In genomic region chr5:66090037-66090436, GRCm38 (mm10) we compare ENCODE assay signal across 13 mouse cellular contexts.
DNase-seq lines count a peak whose midpoint lies in the region; ATAC-seq and TF ChIP-seq lines count a peak whose summit lies in the region.
"Had no signal": no experiment of that assay in that cellular context is flagged by ENCODE, and none has a peak within 500 bp of the region (broad histone marks: within the 10 kb centered on the region; RNA-seq: fewer than 3 reads in every experiment).

No protein-coding gene starts in this region.

- H3K4me3 ChIP-seq in kidney, adult 2 months (ENCODE audit: insufficient read depth, low read depth, low read length): no peak overlapping the region
- no peak overlapping the region for H3K4me3 ChIP-seq in kidney, embryonic 15.5 days (replicated peaks)
- no peak overlapping the region for H3K4me3 ChIP-seq in intestine, embryonic 15.5 days (replicated peaks)
- H3K4me3 ChIP-seq: neural tube, embryonic 12.5 days had no signal

- no peak overlapping the region for H3K4me2 ChIP-seq in kidney, embryonic 15.5 days
- 0 out of 2 replicates have a peak overlapping the region, but pooled peaks have one; percentile 1 for H3K4me2 ChIP-seq in intestine, embryonic 15.5 days (replicated peaks)
- H3K4me2 ChIP-seq: neural tube, embryonic 12.5 days had no signal

- peaks cover 13% of the 10 kb centered on the region for H3K4me1 ChIP-seq in kidney, adult 2 months (ENCODE audit: control insufficient read depth, insufficient read depth, low read length)
- 0 out of 2 replicates have a peak, but pooled peaks cover 2% of the 10 kb centered on the region for H3K4me1 ChIP-seq in kidney, embryonic 15.5 days
- peaks cover 11% of the 10 kb centered on the region for H3K4me1 ChIP-seq in intestine, embryonic 15.5 days (replicated peaks)
- H3K4me1 ChIP-seq: neural tube, embryonic 12.5 days had no signal

- H3K9me3 ChIP-seq in kidney, embryonic 15.5 days (replicated peaks): no peaks in the 10 kb centered on the region
- H3K9me3 ChIP-seq in intestine, embryonic 15.5 days: no peaks in the 10 kb centered on the region
- H3K9me3 ChIP-seq: neural tube, embryonic 12.5 days had no signal

- no peak for TF ChIP-seq CTCF in kidney, adult 2 months (conservative IDR thresholded peaks at IDR 0.05; ENCODE audit: insufficient read depth, insufficient read length, low read depth, low read length)

- no peaks in the 10 kb centered on the region for H3K27me3 ChIP-seq in kidney, adult 2 months (replicated peaks; ENCODE audit: control insufficient read depth, insufficient read depth, low read length)
- H3K27me3 ChIP-seq in kidney, embryonic 15.5 days: no peaks in the 10 kb centered on the region
- H3K27me3 ChIP-seq in intestine, embryonic 15.5 days (replicated peaks): no peaks in the 10 kb centered on the region
- H3K27me3 ChIP-seq: neural tube, embryonic 12.5 days had no signal

- H3K27ac ChIP-seq in kidney, adult 2 months (ENCODE audit: insufficient read depth, low read depth, low read length): peak overlapping the region; percentile 57
- no peak overlapping the region for H3K27ac ChIP-seq in kidney, embryonic 15.5 days
- H3K27ac ChIP-seq in intestine, embryonic 15.5 days: no peak overlapping the region
- H3K27ac ChIP-seq: hindbrain, postnatal 0 days; neural tube, embryonic 12.5 days had no signal

- no peaks in the 10 kb centered on the region; the same call in 1 of the 2 replicates for H3K36me3 ChIP-seq in kidney, adult 2 months (ENCODE audit: control insufficient read depth, insufficient read depth, low read length)
- H3K36me3 ChIP-seq in kidney, embryonic 15.5 days: no peaks in the 10 kb centered on the region
- H3K36me3 ChIP-seq in intestine, embryonic 15.5 days: no peaks in the 10 kb centered on the region
- H3K36me3 ChIP-seq: G1E; neural tube, embryonic 12.5 days had no signal

- 45% methylated on average over 9 of the region's 9 CpGs for WGBS in kidney, adult 2 months
- WGBS in kidney, embryonic 15.5 days: 55% methylated on average over 9 of the region's 9 CpGs
- WGBS in intestine, embryonic 15.5 days: 37% methylated on average over 9 of the region's 9 CpGs

- no peak for TF ChIP-seq POLR2A in kidney, adult 2 months (IDR thresholded peaks at IDR 0.05; ENCODE audit: low read depth, low read length)

- H3K9ac ChIP-seq in kidney, embryonic 15.5 days: no peak overlapping the region
- no peak overlapping the region for H3K9ac ChIP-seq in intestine, embryonic 15.5 days
- H3K9ac ChIP-seq: neural tube, embryonic 12.5 days had no signal

- no peak for ATAC-seq in kidney, embryonic 15.5 days (replicated peaks; ENCODE audit: low FRiP score)
- peak; percentile 63 for ATAC-seq in intestine, embryonic 15.5 days
- ATAC-seq: forebrain, embryonic 14.5 days; hindbrain, postnatal 0 days had no signal

- DNase-seq in kidney, adult 2 months: peak; percentile 71
- peak; percentile 88 for DNase-seq in 416B (ENCODE audit: low read depth)
- DNase-seq in adrenal gland, adult 2 months: peak; percentile 88
- no peak for DNase-seq in spleen, postnatal 14 days (ENCODE audit: low spot score in 2 of 2)
- no peak for DNase-seq in right cerebral cortex, adult 2 months (ENCODE audit: low spot score in 2 of 2)
- no peak for DNase-seq in frontal cortex, postnatal 10 days (ENCODE audit: low spot score in 2 of 2)
- DNase-seq: cerebellum, adult 8-10 months had no signal

Comparison
In these comparisons a context has a peak if more than half of its experiments do, and no peak if none do; other contexts are left out.
1. DNase-seq: peak in kidney, adult 2 months (single experiment), 416B (single experiment) and adrenal gland, adult 2 months (single experiment); none in spleen, postnatal 14 days (0 of 2), right cerebral cortex, adult 2 months (0 of 2) and frontal cortex, postnatal 10 days (0 of 2).